Comparison of ENCODE assay signal across 26 mouse cellular contexts in genomic region chr14:117674482-117674881, GRCm38 (mm10).
A peak's percentile ranks its signal among the peaks of the same experiment; 100 is the strongest.
DNase-seq lines count a peak whose midpoint lies in the region; ATAC-seq and TF ChIP-seq lines count a peak whose summit lies in the region.
"Had no signal": no experiment of that assay in that cellular context is flagged by ENCODE, and none has a peak within 500 bp of the region (broad histone marks: within the 10 kb centered on the region; RNA-seq: fewer than 3 reads in every experiment).

No protein-coding gene starts in this region.

- H3K9me3 ChIP-seq in kidney, embryonic 14.5 days (ENCODE audit: control insufficient read depth, low read length) = no peaks in the 10 kb centered on the region
- H3K9me3 ChIP-seq in intestine, embryonic 16.5 days (ENCODE audit: control insufficient read depth, low read length) = no peaks in the 10 kb centered on the region
- no peaks in the 10 kb centered on the region for H3K9me3 ChIP-seq in liver, embryonic 15.5 days (replicated peaks)
- no peaks in the 10 kb centered on the region for H3K9me3 ChIP-seq in lung, postnatal 0 days (ENCODE audit: low read length)
- H3K9me3 ChIP-seq: embryonic facial prominence, embryonic 15.5 days; heart, embryonic 13.5 days; limb, embryonic 15.5 days; midbrain, embryonic 10.5 days; neural tube, embryonic 13.5 days had no signal

- TF ChIP-seq EP300 in lung, postnatal 0 days (IDR thresholded peaks at IDR 0.05) = no peak

- H3K27ac ChIP-seq in kidney, embryonic 14.5 days (ENCODE audit: low read depth, low read length) = no peak overlapping the region
- no peak overlapping the region for H3K27ac ChIP-seq in intestine, embryonic 16.5 days (ENCODE audit: low read length)
- no peak overlapping the region for H3K27ac ChIP-seq in liver, embryonic 15.5 days (replicated peaks)
- H3K27ac ChIP-seq in lung, postnatal 0 days (ENCODE audit: low read length) = no peak overlapping the region
- H3K27ac ChIP-seq: embryonic facial prominence, embryonic 15.5 days; heart, adult 2 months; heart, embryonic 13.5 days; hindbrain, postnatal 0 days; limb, embryonic 15.5 days; midbrain, embryonic 10.5 days; neural tube, embryonic 13.5 days had no signal

- no peaks in the 10 kb centered on the region for H3K36me3 ChIP-seq in kidney, embryonic 14.5 days (ENCODE audit: control insufficient read depth, insufficient read depth, low read length)
- H3K36me3 ChIP-seq in intestine, embryonic 16.5 days (ENCODE audit: control insufficient read depth, insufficient read depth, low read length) = no peaks in the 10 kb centered on the region
- H3K36me3 ChIP-seq in liver, embryonic 15.5 days (replicated peaks) = no peaks in the 10 kb centered on the region
- no peaks in the 10 kb centered on the region for H3K36me3 ChIP-seq in lung, postnatal 0 days (ENCODE audit: insufficient read depth, low read length)
- H3K36me3 ChIP-seq: embryonic facial prominence, embryonic 15.5 days; heart, embryonic 13.5 days; limb, embryonic 15.5 days; midbrain, embryonic 10.5 days; neural tube, embryonic 13.5 days had no signal

- WGBS in kidney, embryonic 14.5 days = 48% methylated on average over 3 of the region's 3 CpGs
- WGBS in intestine, embryonic 16.5 days = 38% methylated on average over 3 of the region's 3 CpGs
- 43% methylated on average over 3 of the region's 3 CpGs for WGBS in liver, embryonic 15.5 days (ENCODE audit: insufficient replicate concordance)
- WGBS in lung, postnatal 0 days = 55% methylated on average over 3 of the region's 3 CpGs

- no peak for ATAC-seq in kidney, embryonic 14.5 days (ENCODE audit: low FRiP score, low TSS enrichment)
- ATAC-seq in intestine, embryonic 16.5 days = peak; percentile 42; the same call in 1 of the 2 replicates
- ATAC-seq in liver, embryonic 15.5 days (ENCODE audit: insufficient read depth) = peak; percentile 75
- no peak for ATAC-seq in lung, postnatal 0 days
- ATAC-seq: forebrain, postnatal 0 days; hindbrain, postnatal 0 days; midbrain, embryonic 16.5 days had no signal

- DNase-seq in kidney, adult 11 months = peak; percentile 73
- DNase-seq in kidney, postnatal 10 days = peak; percentile 21
- no peak for DNase-seq in cerebellum, postnatal 10 days
- DNase-seq in lung, postnatal 0 days (ENCODE audit: low spot score) = no peak
- no peak for DNase-seq in adipocyte (ENCODE audit: low spot score)
- DNase-seq: adrenal gland, postnatal 25 days; cerebellum, adult 9-10 months; forebrain, postnatal 0 days; gastrocnemius, postnatal 14 days; heart, adult 2 months; heart, postnatal 14 days; layer of hippocampus, adult 9-11 months; left cerebral cortex, postnatal 4 days; lung, postnatal 10 days; retina, postnatal 1 day had no signal

- H3K4me2 ChIP-seq in kidney, embryonic 14.5 days (replicated peaks; ENCODE audit: low read depth, low read length) = no peak overlapping the region
- no peak overlapping the region for H3K4me2 ChIP-seq in intestine, embryonic 16.5 days (ENCODE audit: low read depth, low read length)
- no peak overlapping the region for H3K4me2 ChIP-seq in liver, embryonic 15.5 days
- no peak overlapping the region for H3K4me2 ChIP-seq in lung, postnatal 0 days (replicated peaks; ENCODE audit: low read depth, low read length)
- H3K4me2 ChIP-seq: embryonic facial prominence, embryonic 15.5 days; heart, embryonic 13.5 days; limb, embryonic 15.5 days; neural tube, embryonic 13.5 days had no signal

- H3K9ac ChIP-seq in kidney, embryonic 14.5 days (ENCODE audit: low read depth, low read length) = no peak overlapping the region
- H3K9ac ChIP-seq in intestine, embryonic 16.5 days (ENCODE audit: low read depth, low read length) = no peak overlapping the region
- H3K9ac ChIP-seq in liver, embryonic 15.5 days = no peak overlapping the region
- no peak overlapping the region for H3K9ac ChIP-seq in lung, postnatal 0 days (replicated peaks; ENCODE audit: low read depth)
- H3K9ac ChIP-seq: embryonic facial prominence, embryonic 15.5 days; forebrain, postnatal 0 days; heart, embryonic 13.5 days; limb, embryonic 15.5 days; neural tube, embryonic 13.5 days had no signal

- H3K4me1 ChIP-seq in kidney, embryonic 14.5 days (ENCODE audit: control insufficient read depth, insufficient read depth, low read length) = no peaks in the 10 kb centered on the region
- H3K4me1 ChIP-seq in intestine, embryonic 16.5 days (ENCODE audit: control insufficient read depth, insufficient read depth, low read length) = 0 out of 2 replicates have a peak, but pooled peaks cover 3% of the 10 kb centered on the region
- no peaks in the 10 kb centered on the region for H3K4me1 ChIP-seq in liver, embryonic 15.5 days (replicated peaks)
- no peaks in the 10 kb centered on the region for H3K4me1 ChIP-seq in lung, postnatal 0 days (ENCODE audit: insufficient read depth, low read depth, low read length)
- H3K4me1 ChIP-seq: embryonic facial prominence, embryonic 15.5 days; heart, embryonic 13.5 days; limb, embryonic 15.5 days; midbrain, embryonic 10.5 days; neural tube, embryonic 13.5 days had no signal

- no peak for TF ChIP-seq CTCF in lung, postnatal 0 days (IDR thresholded peaks at IDR 0.05)

- no peak overlapping the region for H3K4me3 ChIP-seq in kidney, embryonic 14.5 days (ENCODE audit: low read length)
- H3K4me3 ChIP-seq in intestine, embryonic 16.5 days (ENCODE audit: low read length) = no peak overlapping the region
- H3K4me3 ChIP-seq in liver, embryonic 15.5 days (replicated peaks) = no peak overlapping the region
- H3K4me3 ChIP-seq in lung, postnatal 0 days (ENCODE audit: low read depth, low read length) = no peak overlapping the region
- H3K4me3 ChIP-seq: embryonic facial prominence, embryonic 15.5 days; heart, adult 2 months; heart, embryonic 13.5 days; limb, embryonic 15.5 days; midbrain, embryonic 10.5 days; myocyte; neural tube, embryonic 13.5 days had no signal

- H3K27me3 ChIP-seq in kidney, embryonic 14.5 days (ENCODE audit: control insufficient read depth, insufficient read depth, low read length) = no peaks in the 10 kb centered on the region
- no peaks in the 10 kb centered on the region for H3K27me3 ChIP-seq in intestine, embryonic 16.5 days (replicated peaks; ENCODE audit: control insufficient read depth, insufficient read depth, low read length)
- H3K27me3 ChIP-seq in liver, embryonic 15.5 days = no peaks in the 10 kb centered on the region
- H3K27me3 ChIP-seq in lung, postnatal 0 days (replicated peaks; ENCODE audit: insufficient read depth, low read length) = no peaks in the 10 kb centered on the region
- H3K27me3 ChIP-seq: embryonic facial prominence, embryonic 15.5 days; heart, embryonic 13.5 days; limb, embryonic 15.5 days; neural tube, embryonic 13.5 days had no signal

Comparison
In these comparisons a context has a peak if more than half of its experiments do, and no peak if none do; other contexts are left out.
1. DNase-seq: peak in kidney, adult 11 months (single experiment) and kidney, postnatal 10 days (single experiment); none in cerebellum, postnatal 10 days (0 of 2), lung, postnatal 0 days (single experiment) and adipocyte (single experiment).
2. ATAC-seq: peak in intestine, embryonic 16.5 days (single experiment) and liver, embryonic 15.5 days (single experiment); none in kidney, embryonic 14.5 days (single experiment) and lung, postnatal 0 days (single experiment).